Mouse (Mus musculus) T-helper 1 cell (primary cell): ENCODE data around the gene Duoxa1.

Experiments used
- in situ Hi-C: fragments of 300-600 bp; cut with MboI, MseI; formaldehyde crosslinking; loops from one replicate; pipeline ENCODE4 v1.15.1; 2025; ENCODE audit warnings: high pct_unique_total_duplicates

Gene Duoxa1

GRCm38 (mm10) chr2:122298096-122298499 is 15.4 kb downstream of the Duoxa1 start, which contains the start of gene Duox2:
Gene Duox2 (minus strand): TSS chr2:122298449.
- in situ Hi-C loops = no loop called here

- in situ Hi-C loops = no loop called here
Observed at GRCm38 (mm10) chr2:122297271-122298095, 16.0 kb downstream of the Duoxa1 start.

DNA sequence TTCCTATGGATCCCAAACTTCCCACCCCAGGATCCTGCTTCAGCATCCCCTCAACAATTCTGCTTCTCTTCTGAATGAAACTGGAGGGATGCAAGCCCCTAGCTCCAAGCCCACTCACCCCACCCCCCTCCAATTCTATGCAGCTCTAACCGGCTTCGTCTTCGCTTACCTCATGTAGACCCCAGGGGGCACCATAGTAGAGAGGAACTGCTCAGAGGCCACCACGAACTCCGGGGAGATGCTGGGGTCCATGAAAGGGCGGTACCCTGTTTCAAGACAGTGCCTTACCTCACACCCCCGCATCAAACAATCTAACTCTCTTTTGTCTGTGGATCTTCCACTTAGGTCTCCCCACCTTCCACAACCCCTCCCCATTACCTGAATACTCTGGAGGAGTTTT is 18.6 kb downstream of the Duoxa1 start:
- in situ Hi-C loops = no loop called here

GRCm38 (mm10) chr2:122286137-122286536 is 27.4 kb downstream of the Duoxa1 start:
- in situ Hi-C loops = no loop called here

GRCm38 (mm10) chr2:122284091-122284490 is 29.4 kb downstream of the Duoxa1 start:
- in situ Hi-C loops = no loop called here

DNA sequence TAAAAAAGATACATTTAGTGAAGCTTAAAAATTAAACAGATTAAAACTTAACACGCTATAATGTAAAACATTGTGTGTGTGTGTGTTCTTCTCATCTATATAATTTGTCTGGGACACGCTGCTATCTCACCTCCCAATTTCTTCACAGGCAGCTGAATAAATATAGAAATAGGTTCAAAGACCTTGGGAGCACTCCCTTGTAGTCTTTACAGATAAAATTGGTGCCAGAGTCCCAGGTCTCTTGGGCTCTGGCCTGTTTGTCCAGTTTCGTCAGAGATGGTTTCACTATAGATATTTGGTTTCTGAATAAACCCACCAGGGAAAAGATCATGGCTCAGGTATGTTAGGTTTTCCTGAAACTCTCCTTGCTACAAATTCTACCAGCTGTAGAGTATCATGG is 34.8 kb downstream of the Duoxa1 start:
- in situ Hi-C loops = no loop called here

DNA sequence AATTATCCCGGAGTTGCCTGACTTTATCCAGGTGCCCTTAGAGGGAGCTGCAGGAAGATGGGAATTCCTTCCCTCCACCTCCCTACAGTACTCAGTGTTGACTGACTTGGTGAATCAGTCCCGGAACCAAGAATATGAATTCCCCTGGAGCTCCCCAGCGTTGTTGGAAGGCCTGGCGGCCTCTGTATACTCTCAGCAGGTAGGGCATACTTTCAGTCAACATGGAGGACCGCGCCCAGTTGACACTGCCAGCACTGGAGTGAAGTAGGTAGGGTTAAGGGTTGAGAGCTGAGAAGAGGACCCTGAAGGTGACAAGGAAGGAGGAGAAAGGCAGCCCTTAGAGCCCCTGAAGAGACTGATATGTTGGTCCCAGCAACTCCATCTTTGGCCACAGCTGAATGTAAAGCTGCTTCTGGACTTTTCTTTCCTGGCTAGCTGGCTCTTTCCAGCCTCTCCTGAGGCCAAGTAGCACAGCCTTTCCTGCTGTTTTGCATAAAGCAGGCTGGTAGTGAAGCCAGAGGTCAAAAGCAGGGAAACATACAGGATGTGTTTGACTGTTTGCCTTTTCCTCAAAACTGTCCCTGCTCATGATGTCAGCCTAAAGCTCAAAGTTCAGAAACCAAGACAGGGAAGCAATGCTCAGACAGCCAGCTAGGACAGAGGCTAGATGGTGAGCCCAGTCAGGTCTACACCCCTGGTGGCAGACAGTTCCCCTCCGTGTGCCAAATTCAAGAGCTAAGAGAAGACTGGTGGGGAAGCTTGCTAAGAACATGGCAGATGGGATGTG is 46.9 kb downstream of the Duoxa1 start:
- in situ Hi-C loops = no loop called here

GRCm38 (mm10) chr2:122264690-122265089 is 48.8 kb downstream of the Duoxa1 start:
- in situ Hi-C loops = no loop called here

- in situ Hi-C loops = no loop called here
Observed at GRCm38 (mm10) chr2:122260729-122261128, 52.8 kb downstream of the Duoxa1 start.

DNA sequence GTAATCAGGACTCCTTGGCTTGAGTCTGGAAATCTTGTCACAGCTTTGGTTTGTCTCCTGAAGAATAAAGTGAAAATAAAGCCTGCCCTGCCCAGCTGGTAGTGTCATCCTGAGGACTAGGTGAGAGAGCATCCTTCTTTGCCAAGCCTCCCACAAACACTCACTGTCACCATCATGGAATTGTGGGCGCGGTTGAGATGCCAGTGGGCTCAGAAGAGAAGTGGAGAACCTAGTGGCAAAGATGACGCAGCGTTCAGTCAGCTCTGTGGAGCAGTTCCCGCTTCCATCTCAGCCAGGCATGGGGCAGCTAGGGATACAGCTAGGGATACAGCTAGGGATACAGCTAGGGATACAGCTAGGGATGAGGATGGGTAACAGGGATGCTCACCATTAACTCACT is 57.5 kb downstream of the Duoxa1 start:
- in situ Hi-C loops = no loop called here
